Mouse (Mus musculus): ENCODE measurements at regions not wholly inside any gene's neighbourhood (a gene's known extent, or its start where the extent isn't known, plus 50 kb on each side); places are given as distances from the start of the nearest gene placed in this dataset.

- no peaks in the 10 kb centered on the region for H3K36me3 ChIP-seq
- DNase-seq (ENCODE audit: low spot score): no peak
- H3K9me3 ChIP-seq: no peaks in the 10 kb centered on the region
- 74% methylated on average over 2 of the region's 2 CpGs for WGBS
- H3K4me3 ChIP-seq: no peak overlapping the region
- H3K27ac ChIP-seq: no peak overlapping the region
- no peaks in the 10 kb centered on the region for H3K27me3 ChIP-seq (ENCODE audit: insufficient read depth, poor library complexity, severe bottlenecking)
- H3K4me1 ChIP-seq (replicated peaks): no peaks in the 10 kb centered on the region
These were observed 54.7 kb upstream of the Pappa2 start for GRCm38 (mm10) chr1:159034952-159035351.

GRCm38 (mm10) chr1:159036371-159036770, 56.1 kb upstream of the Pappa2 start:
- H3K4me3 ChIP-seq: no peak overlapping the region
- no peaks in the 10 kb centered on the region for H3K9me3 ChIP-seq
- DNase-seq (ENCODE audit: low spot score): no peak
- 75% methylated on average over 6 of the region's 6 CpGs for WGBS
- no peak overlapping the region for H3K27ac ChIP-seq
- no peaks in the 10 kb centered on the region for H3K4me1 ChIP-seq (replicated peaks)
- no peaks in the 10 kb centered on the region for H3K27me3 ChIP-seq (ENCODE audit: insufficient read depth, poor library complexity, severe bottlenecking)
- H3K36me3 ChIP-seq: no peaks in the 10 kb centered on the region

GRCm38 (mm10) chr1:159045870-159046385, 65.6 kb upstream of the Pappa2 start:
- 80% methylated on average over 4 of the region's 4 CpGs for WGBS
- Histone ChIP-seq H3K36me3 (no peaks in the 10 kb centered on the region), H3K9me3 (no peaks in the 10 kb centered on the region), H3K27me3 (ENCODE audit: insufficient read depth, poor library complexity, severe bottlenecking) (no peaks in the 10 kb centered on the region), H3K4me3 (no peak overlapping the region), H3K27ac (no peak overlapping the region), H3K4me1 (replicated peaks) (no peaks in the 10 kb centered on the region)
- no peak for DNase-seq (ENCODE audit: low spot score)

GRCm38 (mm10) chr1:159065024-159065423, 84.7 kb upstream of the Pappa2 start:
- WGBS: 77% methylated on average over 1 of the region's 1 CpGs
- DNase-seq (ENCODE audit: low spot score): no peak
- Histone ChIP-seq H3K4me1 (replicated peaks) (no peaks in the 10 kb centered on the region), H3K27me3 (ENCODE audit: insufficient read depth, poor library complexity, severe bottlenecking) (no peaks in the 10 kb centered on the region), H3K9me3 (no peaks in the 10 kb centered on the region), H3K4me3 (no peak overlapping the region), H3K36me3 (no peaks in the 10 kb centered on the region), H3K27ac (no peak overlapping the region)

GRCm38 (mm10) chr1:159099205-159099604, 118.9 kb upstream of the Pappa2 start:
- no peaks in the 10 kb centered on the region for H3K36me3 ChIP-seq
- no peak for DNase-seq (ENCODE audit: low spot score)
- H3K4me3 ChIP-seq: no peak overlapping the region
- H3K27me3 ChIP-seq (ENCODE audit: insufficient read depth, poor library complexity, severe bottlenecking): no peaks in the 10 kb centered on the region
- no peak overlapping the region for H3K27ac ChIP-seq
- H3K4me1 ChIP-seq (replicated peaks): no peaks in the 10 kb centered on the region
- WGBS: 87% methylated on average over 2 of the region's 2 CpGs
- no peaks in the 10 kb centered on the region for H3K9me3 ChIP-seq

- H3K4me1 ChIP-seq (replicated peaks): no peaks in the 10 kb centered on the region
- H3K9me3 ChIP-seq: no peaks in the 10 kb centered on the region
- no peaks in the 10 kb centered on the region for H3K36me3 ChIP-seq
- whole genome bisulfite sequencing: 79% methylated on average over 3 of the region's 3 CpGs
- H3K27ac ChIP-seq: no peak overlapping the region
- no peak for DNase-seq (ENCODE audit: low spot score)
- H3K4me3 ChIP-seq: no peak overlapping the region
- no peaks in the 10 kb centered on the region for H3K27me3 ChIP-seq (ENCODE audit: insufficient read depth, poor library complexity, severe bottlenecking)
These were observed 109.9 kb upstream of the Cop1 start for GRCm38 (mm10) chr1:159122201-159122600.

GRCm38 (mm10) chr1:159124874-159125273, 107.2 kb upstream of the Cop1 start:
- Histone ChIP-seq H3K27ac (no peak overlapping the region), H3K4me3 (no peak overlapping the region), H3K4me1 (replicated peaks) (no peaks in the 10 kb centered on the region), H3K9me3 (no peaks in the 10 kb centered on the region), H3K36me3 (no peaks in the 10 kb centered on the region), H3K27me3 (ENCODE audit: insufficient read depth, poor library complexity, severe bottlenecking) (no peaks in the 10 kb centered on the region)
- no peak for DNase-seq (ENCODE audit: low spot score)

- WGBS: 12% methylated on average over 10 of the region's 10 CpGs
These were observed 96.8 kb upstream of the Cop1 start for GRCm38 (mm10) chr1:159135301-159135700.

GRCm38 (mm10) chr1:159147788-159148497, 84.2 kb upstream of the Cop1 start:
- no peak for DNase-seq (ENCODE audit: low spot score)
- Histone ChIP-seq H3K4me1 (replicated peaks) (no peaks in the 10 kb centered on the region), H3K4me3 (no peak overlapping the region), H3K27ac (no peak overlapping the region), H3K27me3 (ENCODE audit: insufficient read depth, poor library complexity, severe bottlenecking) (no peaks in the 10 kb centered on the region), H3K36me3 (no peaks in the 10 kb centered on the region), H3K9me3 (no peaks in the 10 kb centered on the region)
- 87% methylated on average over 8 of the region's 8 CpGs for WGBS

More at GRCm38 (mm10) chr1:159135301-159135700, 96.8 kb upstream of the Cop1 start:
- Histone ChIP-seq H3K9me3 (no peaks in the 10 kb centered on the region), H3K4me1 (replicated peaks) (no peaks in the 10 kb centered on the region), H3K27me3 (ENCODE audit: insufficient read depth, poor library complexity, severe bottlenecking) (no peaks in the 10 kb centered on the region), H3K27ac (no peak overlapping the region), H3K4me3 (no peak overlapping the region), H3K36me3 (no peaks in the 10 kb centered on the region)
- DNase-seq (ENCODE audit: low spot score): peak; percentile 80

- Histone ChIP-seq H3K27ac (no peak overlapping the region), H3K27me3 (ENCODE audit: insufficient read depth, poor library complexity, severe bottlenecking) (no peaks in the 10 kb centered on the region), H3K9me3 (no peaks in the 10 kb centered on the region), H3K36me3 (no peaks in the 10 kb centered on the region), H3K4me3 (no peak overlapping the region), H3K4me1 (replicated peaks) (no peaks in the 10 kb centered on the region)
- WGBS: 88% methylated on average over 9 of the region's 9 CpGs
- DNase-seq (ENCODE audit: low spot score): no peak
These were observed 83.5 kb upstream of the Cop1 start for GRCm38 (mm10) chr1:159148498-159149187.

GRCm38 (mm10) chr1:159149207-159149606, 82.9 kb upstream of the Cop1 start:
- no peaks in the 10 kb centered on the region for H3K9me3 ChIP-seq
- H3K36me3 ChIP-seq: no peaks in the 10 kb centered on the region
- no peaks in the 10 kb centered on the region for H3K4me1 ChIP-seq (replicated peaks)
- DNase-seq (ENCODE audit: low spot score): no peak
- H3K4me3 ChIP-seq: no peak overlapping the region
- 84% methylated on average over 6 of the region's 6 CpGs for WGBS
- H3K27ac ChIP-seq: no peak overlapping the region
- H3K27me3 ChIP-seq (ENCODE audit: insufficient read depth, poor library complexity, severe bottlenecking): no peaks in the 10 kb centered on the region

- H3K4me3 ChIP-seq: no peak overlapping the region
- no peak for DNase-seq (ENCODE audit: low spot score)
- no peak overlapping the region for H3K27ac ChIP-seq
- no peaks in the 10 kb centered on the region for H3K27me3 ChIP-seq (ENCODE audit: insufficient read depth, poor library complexity, severe bottlenecking)
- no peaks in the 10 kb centered on the region for H3K4me1 ChIP-seq (replicated peaks)
- 41% methylated on average over 6 of the region's 6 CpGs for WGBS
- no peaks in the 10 kb centered on the region for H3K36me3 ChIP-seq
- H3K9me3 ChIP-seq: no peaks in the 10 kb centered on the region
These were observed 82.4 kb upstream of the Cop1 start for GRCm38 (mm10) chr1:159149721-159150120.

- DNase-seq (ENCODE audit: low spot score): no peak
- Histone ChIP-seq H3K27me3 (ENCODE audit: insufficient read depth, poor library complexity, severe bottlenecking) (no peaks in the 10 kb centered on the region), H3K36me3 (no peaks in the 10 kb centered on the region), H3K27ac (no peak overlapping the region), H3K4me3 (no peak overlapping the region), H3K9me3 (no peaks in the 10 kb centered on the region), H3K4me1 (replicated peaks) (no peaks in the 10 kb centered on the region)
- 82% methylated on average over 5 of the region's 5 CpGs for WGBS
These were observed 81.8 kb upstream of the Cop1 start for GRCm38 (mm10) chr1:159150351-159150750.
